Mouse (Mus musculus) small intestine, adult 2 months (tissue): Measurements from ENCODE around the gene Gm5129. TPM values are rescaled to one million over a fixed set of nuclear protein-coding genes. Genes with fewer than 3 reads are reported as not detected.
A peak's percentile ranks its signal among the peaks of the same experiment; 100 is the strongest.

ENCODE experiments used
- H3K27ac ChIP-seq: fragments of 200-500 bp; 2 replicates; pipeline ENCODE4 v1.5.1; 2012; ENCODE audit warnings: low read depth, low read length, control low read depth, inconsistent platforms; ENCODE audit not compliant: insufficient read depth
- H3K27me3 ChIP-seq: fragments of 200-500 bp; 2 replicates; pipeline ENCODE4 v1.6.1; 2012; ENCODE audit warnings: mild to moderate bottlenecking, moderate library complexity, low read length, inconsistent platforms; ENCODE audit not compliant: control insufficient read depth, insufficient read depth
- H3K36me3 ChIP-seq: fragments of 200-500 bp; 2 replicates; pipeline ENCODE4 v1.6.1; 2012; ENCODE audit warnings: mild to moderate bottlenecking, low read length, control low read depth, inconsistent platforms; ENCODE audit not compliant: control insufficient read depth, insufficient read depth
- H3K4me1 ChIP-seq: fragments of 200-500 bp; 2 replicates; pipeline ENCODE4 v1.6.1; 2012; ENCODE audit warnings: low read length, inconsistent platforms, mixed read lengths; ENCODE audit not compliant: control insufficient read depth, insufficient read depth, insufficient read length
- H3K4me3 ChIP-seq: fragments of 200-500 bp; 2 replicates; pipeline ENCODE4 v1.5.1; 2012; ENCODE audit warnings: low read depth, mild to moderate bottlenecking, control low read depth, inconsistent platforms, low read length, moderate library complexity
- CTCF ChIP-seq: fragments of 200-500 bp; IDR thresholded peaks from 2 replicates; pipeline ENCODE4 v1.5.1; 2012; ENCODE audit warnings: low read depth, mild to moderate bottlenecking, control low read depth, inconsistent platforms, low read length, moderate library complexity, mixed read lengths; ENCODE audit not compliant: insufficient replicate concordance, insufficient read length; ENCODE audit errors: extremely low read depth
- POLR2A ChIP-seq: fragments of 200-500 bp; IDR thresholded peaks from 2 replicates; pipeline ENCODE4 v1.6.1; 2012; ENCODE audit warnings: low read depth, mild to moderate bottlenecking, control low read depth, inconsistent platforms, low read length, moderate library complexity
- WGBS: fragments of 180-500 bp; shearing (Covaris S2); methylation state at CpG from one replicate; pipeline ENCODE4 v1.1.7; 2018; 5-methylcytosine and 5-hydroxymethylcytosine counted together
- polyA plus RNA-seq: library from polyadenylated mRNA; depleted of rRNA; stranded (reverse); fragments of >200 nt; gene quantifications from 2 replicates; pipeline ENCODE4 v1.2.3, GENCODE M21; 2012

Gene Gm5129
- polyA plus RNA-seq, 1 experiment = not detected

- 93% methylated on average over 2 of the region's 2 CpGs for WGBS
- no peak overlapping the region for H3K4me3 ChIP-seq
- no peaks in the 10 kb centered on the region for H3K27me3 ChIP-seq
- H3K4me1 ChIP-seq = no peaks in the 10 kb centered on the region
- no peaks in the 10 kb centered on the region for H3K36me3 ChIP-seq
- TF ChIP-seq POLR2A = no peak
- TF ChIP-seq CTCF = no peak
- no peak overlapping the region for H3K27ac ChIP-seq
Observed at GRCm38 (mm10) chr5:29725369-29725768, 10.4 kb downstream of the Gm5129 start.

DNA sequence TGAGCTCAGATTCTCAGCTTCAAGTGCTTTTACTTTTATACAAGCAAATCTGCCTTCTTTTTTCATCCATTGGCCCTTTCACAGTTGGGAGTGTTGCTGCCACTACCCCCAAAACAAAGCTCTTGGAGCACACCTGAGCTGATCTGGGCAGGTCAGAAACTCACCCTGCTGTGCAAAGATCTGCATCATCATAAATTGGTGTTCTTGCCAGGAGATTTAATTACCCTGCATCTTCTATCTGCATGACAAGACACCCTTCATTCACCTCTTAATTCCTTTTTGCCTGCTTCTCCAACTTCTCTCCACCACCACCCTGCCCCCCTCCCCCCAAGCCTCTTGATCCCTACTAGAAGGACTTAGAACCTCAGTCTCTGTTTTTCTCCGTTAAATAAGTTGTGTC lies 14.6 kb downstream of the Gm5129 start:
- no peak for TF ChIP-seq CTCF
- no peak for TF ChIP-seq POLR2A
- Histone ChIP-seq H3K27ac (no peak overlapping the region), H3K36me3 (no peaks in the 10 kb centered on the region), H3K4me3 (no peak overlapping the region), H3K4me1 (peaks cover 2% of the 10 kb centered on the region; the same call in 1 of the 2 replicates), H3K27me3 (no peaks in the 10 kb centered on the region)
- 38% methylated on average over 1 of the region's 1 CpGs for WGBS

GRCm38 (mm10) chr5:29712906-29713305 lies 22.8 kb downstream of the Gm5129 start:
- H3K27ac ChIP-seq = no peak overlapping the region
- TF ChIP-seq CTCF = no peak
- 40% methylated on average over 1 of the region's 1 CpGs for WGBS
- H3K27me3 ChIP-seq = no peaks in the 10 kb centered on the region
- H3K4me1 ChIP-seq = peaks cover 6% of the 10 kb centered on the region; the same call in 1 of the 2 replicates
- no peaks in the 10 kb centered on the region for H3K36me3 ChIP-seq
- no peak overlapping the region for H3K4me3 ChIP-seq

GRCm38 (mm10) chr5:29711631-29712030 lies 24.1 kb downstream of the Gm5129 start:
- Histone ChIP-seq H3K36me3 (no peaks in the 10 kb centered on the region), H3K4me1 (peaks cover 4% of the 10 kb centered on the region; the same call in 1 of the 2 replicates), H3K27me3 (no peaks in the 10 kb centered on the region), H3K4me3 (no peak overlapping the region), H3K27ac (no peak overlapping the region)
- TF ChIP-seq POLR2A (no peak), CTCF (no peak)

- Histone ChIP-seq H3K27me3 (no peaks in the 10 kb centered on the region), H3K4me3 (no peak overlapping the region), H3K27ac (no peak overlapping the region), H3K36me3 (no peaks in the 10 kb centered on the region), H3K4me1 (peaks cover 4% of the 10 kb centered on the region; the same call in 1 of the 2 replicates)
- 8% methylated on average over 5 of the region's 5 CpGs for WGBS
- TF ChIP-seq POLR2A (no peak), CTCF (no peak)
Observed at GRCm38 (mm10) chr5:29708258-29708657, 27.5 kb downstream of the Gm5129 start.

DNA sequence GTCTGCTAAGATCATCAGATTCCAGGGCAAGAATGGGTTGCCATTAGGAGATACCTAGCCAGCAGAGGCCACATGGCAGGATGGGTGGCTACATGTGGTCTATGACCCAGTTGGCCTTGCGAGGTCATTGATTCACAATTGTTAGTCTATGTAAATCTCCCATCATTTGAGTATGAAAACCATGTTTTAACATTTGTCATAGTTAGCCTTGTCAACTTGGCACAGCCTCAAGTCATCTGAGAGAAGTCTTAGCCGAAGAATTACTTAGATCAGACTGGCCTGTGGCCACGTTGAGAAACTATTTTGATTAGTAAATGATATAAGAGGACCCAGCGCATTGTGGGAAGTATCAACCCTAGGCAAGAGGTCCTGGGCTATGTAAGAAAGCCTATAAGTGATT lies 28.5 kb downstream of the Gm5129 start:
- Histone ChIP-seq H3K4me1 (peaks cover 4% of the 10 kb centered on the region; the same call in 1 of the 2 replicates), H3K27ac (no peak overlapping the region), H3K4me3 (no peak overlapping the region), H3K36me3 (no peaks in the 10 kb centered on the region), H3K27me3 (no peaks in the 10 kb centered on the region)
- TF ChIP-seq POLR2A (no peak), CTCF (no peak)
- 83% methylated on average over 4 of the region's 4 CpGs for WGBS

- Histone ChIP-seq H3K36me3 (no peaks in the 10 kb centered on the region), H3K27me3 (no peaks in the 10 kb centered on the region), H3K27ac (peak overlapping the region; percentile 31), H3K4me3 (no peak overlapping the region), H3K4me1 (peaks cover 12% of the 10 kb centered on the region; the same call in 1 of the 2 replicates)
- TF ChIP-seq POLR2A (no peak), CTCF (no peak)
- 79% methylated on average over 2 of the region's 2 CpGs for WGBS
Observed at GRCm38 (mm10) chr5:29699520-29700202, 36.1 kb downstream of the Gm5129 start.
